In genomic region chr14:95688611-95689010, GRCm38 (mm10) we compare ENCODE assay signal across 19 mouse cellular contexts.
A peak's percentile ranks its signal among the peaks of the same experiment; 100 is the strongest.
DNase-seq lines count a peak whose midpoint lies in the region; ATAC-seq lines count a peak whose summit lies in the region.
"Had no signal": no experiment of that assay in that cellular context is flagged by ENCODE, and none has a peak within 500 bp of the region (broad histone marks: within the 10 kb centered on the region; RNA-seq: fewer than 3 reads in every experiment).

No protein-coding gene starts in this region.

- no peaks in the 10 kb centered on the region for H3K4me1 ChIP-seq in forebrain, embryonic 14.5 days (ENCODE audit: control insufficient read depth, insufficient read depth, low read length)
- no peaks in the 10 kb centered on the region for H3K4me1 ChIP-seq in forebrain, embryonic 11.5 days (replicated peaks; ENCODE audit: control insufficient read depth, insufficient read depth, low read length)
- no peaks in the 10 kb centered on the region for H3K4me1 ChIP-seq in forebrain, embryonic 16.5 days (replicated peaks; ENCODE audit: control insufficient read depth, insufficient read depth, low read length)
- no peaks in the 10 kb centered on the region for H3K4me1 ChIP-seq in hindbrain, embryonic 11.5 days (replicated peaks; ENCODE audit: control insufficient read depth, insufficient read depth, low read length)
- H3K4me1 ChIP-seq: heart, embryonic 13.5 days; hindbrain, embryonic 12.5 days; midbrain, embryonic 12.5 days had no signal

- no peak overlapping the region for H3K27ac ChIP-seq in forebrain, embryonic 14.5 days (ENCODE audit: low read depth, low read length)
- no peak overlapping the region for H3K27ac ChIP-seq in forebrain, embryonic 11.5 days (ENCODE audit: low read depth, low read length)
- no peak overlapping the region for H3K27ac ChIP-seq in forebrain, embryonic 16.5 days (ENCODE audit: low read length)
- H3K27ac ChIP-seq in hindbrain, embryonic 11.5 days (ENCODE audit: low read depth, low read length): no peak overlapping the region
- H3K27ac ChIP-seq: heart, adult 2 months; heart, embryonic 13.5 days; hindbrain, embryonic 12.5 days; midbrain, embryonic 12.5 days had no signal

- H3K27me3 ChIP-seq in forebrain, embryonic 14.5 days (replicated peaks; ENCODE audit: control insufficient read depth, insufficient read depth, low read length): no peaks in the 10 kb centered on the region
- no peaks in the 10 kb centered on the region for H3K27me3 ChIP-seq in forebrain, embryonic 11.5 days (ENCODE audit: control insufficient read depth, insufficient read depth, low read length)
- H3K27me3 ChIP-seq in forebrain, embryonic 16.5 days (replicated peaks; ENCODE audit: control insufficient read depth, insufficient read depth, low read length): no peaks in the 10 kb centered on the region
- H3K27me3 ChIP-seq in hindbrain, embryonic 11.5 days (ENCODE audit: control insufficient read depth, insufficient read depth, low read length): no peaks in the 10 kb centered on the region
- H3K27me3 ChIP-seq: heart, embryonic 13.5 days; hindbrain, embryonic 12.5 days; midbrain, embryonic 12.5 days had no signal

- H3K4me2 ChIP-seq in forebrain, embryonic 14.5 days (ENCODE audit: low read length): no peak overlapping the region
- no peak overlapping the region for H3K4me2 ChIP-seq in forebrain, embryonic 11.5 days (ENCODE audit: low read depth, low read length, severe bottlenecking)
- no peak overlapping the region for H3K4me2 ChIP-seq in forebrain, embryonic 16.5 days (ENCODE audit: low read length)
- no peak overlapping the region for H3K4me2 ChIP-seq in hindbrain, embryonic 11.5 days (replicated peaks; ENCODE audit: low read depth, low read length)
- H3K4me2 ChIP-seq: heart, embryonic 13.5 days; hindbrain, embryonic 12.5 days; midbrain, embryonic 12.5 days had no signal

- H3K4me3 ChIP-seq in forebrain, embryonic 14.5 days (ENCODE audit: low read depth, low read length): no peak overlapping the region
- no peak overlapping the region for H3K4me3 ChIP-seq in forebrain, embryonic 11.5 days (ENCODE audit: low read depth, low read length)
- H3K4me3 ChIP-seq in forebrain, embryonic 16.5 days (replicated peaks; ENCODE audit: low read length): no peak overlapping the region
- no peak overlapping the region for H3K4me3 ChIP-seq in hindbrain, embryonic 11.5 days (ENCODE audit: low read depth, low read length)
- H3K4me3 ChIP-seq: heart, adult 2 months; heart, embryonic 13.5 days; hindbrain, embryonic 12.5 days; midbrain, embryonic 12.5 days had no signal

- no peak overlapping the region for H3K9ac ChIP-seq in forebrain, embryonic 14.5 days (ENCODE audit: low read length)
- no peak overlapping the region for H3K9ac ChIP-seq in forebrain, embryonic 11.5 days (ENCODE audit: low read length)
- H3K9ac ChIP-seq in forebrain, embryonic 16.5 days (replicated peaks; ENCODE audit: low read depth, low read length): no peak overlapping the region
- H3K9ac ChIP-seq in hindbrain, embryonic 11.5 days (ENCODE audit: low read depth, low read length): no peak overlapping the region
- H3K9ac ChIP-seq: heart, embryonic 13.5 days; hindbrain, embryonic 12.5 days; midbrain, embryonic 12.5 days had no signal

- H3K36me3 ChIP-seq in forebrain, embryonic 14.5 days (ENCODE audit: control insufficient read depth, insufficient read depth, low read length): no peaks in the 10 kb centered on the region
- H3K36me3 ChIP-seq in forebrain, embryonic 11.5 days (ENCODE audit: control insufficient read depth, insufficient read depth, low read length): no peaks in the 10 kb centered on the region
- no peaks in the 10 kb centered on the region for H3K36me3 ChIP-seq in forebrain, embryonic 16.5 days (ENCODE audit: control insufficient read depth, insufficient read depth)
- no peaks in the 10 kb centered on the region for H3K36me3 ChIP-seq in hindbrain, embryonic 11.5 days (ENCODE audit: control insufficient read depth, insufficient read depth, low read length)
- H3K36me3 ChIP-seq: heart, embryonic 13.5 days; hindbrain, embryonic 12.5 days; midbrain, embryonic 12.5 days had no signal

- peak; percentile 79 for DNase-seq in forebrain, embryonic 14.5 days (ENCODE audit: low spot score)
- no peak for DNase-seq in forebrain, embryonic 11.5 days (ENCODE audit: low spot score)
- peak; percentile 36 for DNase-seq in brain, adult 2 months (ENCODE audit: low read depth, low spot score)
- peak; percentile 4 to 15 for DNase-seq in layer of hippocampus, postnatal 10 days (ENCODE audit: low spot score in 2 of 2)
- no peak for DNase-seq in adrenal gland, postnatal 4 days (ENCODE audit: low spot score in 2 of 2)
- DNase-seq in hindbrain, embryonic 11.5 days (ENCODE audit: low spot score): no peak
- DNase-seq: adrenal gland, postnatal 36 days; cerebellum, adult 8-10 months; gastrocnemius, postnatal 36 days; heart, adult 2 months; heart, postnatal 14 days; kidney, postnatal 4 days; lung, postnatal 10 days; thymus, postnatal 25 days had no signal

- peak; percentile 75; the same call in 1 of the 2 replicates for ATAC-seq in forebrain, embryonic 14.5 days
- ATAC-seq in forebrain, embryonic 11.5 days (replicated peaks; ENCODE audit: low FRiP score): no peak
- ATAC-seq in forebrain, embryonic 16.5 days: peak; percentile 68
- no peak for ATAC-seq in hindbrain, embryonic 11.5 days (ENCODE audit: low FRiP score)
- ATAC-seq: intestine, postnatal 0 days had no signal

- no peaks in the 10 kb centered on the region for H3K9me3 ChIP-seq in forebrain, embryonic 14.5 days (replicated peaks; ENCODE audit: control insufficient read depth, low read length)
- no peaks in the 10 kb centered on the region for H3K9me3 ChIP-seq in forebrain, embryonic 11.5 days (ENCODE audit: control insufficient read depth, low read length)
- H3K9me3 ChIP-seq in forebrain, embryonic 16.5 days (ENCODE audit: control insufficient read depth, low read length): no peaks in the 10 kb centered on the region
- H3K9me3 ChIP-seq in hindbrain, embryonic 11.5 days (ENCODE audit: control insufficient read depth, low read length): no peaks in the 10 kb centered on the region
- H3K9me3 ChIP-seq: heart, embryonic 13.5 days; hindbrain, embryonic 12.5 days; midbrain, embryonic 12.5 days had no signal

Comparison
In these comparisons a context has a peak if more than half of its experiments do, and no peak if none do; other contexts are left out.
1. ATAC-seq: peak in forebrain, embryonic 14.5 days (single experiment) and forebrain, embryonic 16.5 days (single experiment); none in forebrain, embryonic 11.5 days (single experiment) and hindbrain, embryonic 11.5 days (single experiment).
2. DNase-seq: peak in forebrain, embryonic 14.5 days (single experiment), brain, adult 2 months (single experiment) and layer of hippocampus, postnatal 10 days (2 of 2); none in forebrain, embryonic 11.5 days (single experiment), adrenal gland, postnatal 4 days (0 of 2) and hindbrain, embryonic 11.5 days (single experiment).